ENCODE assay signal across 21 mouse cellular contexts in genomic region chr7:120969221-120969620, GRCm38 (mm10). TPM values are rescaled to one million over a fixed set of nuclear protein-coding genes. Genes with fewer than 3 reads are reported as not detected.
DNase-seq lines count a peak whose midpoint lies in the region; ATAC-seq and TF ChIP-seq lines count a peak whose summit lies in the region.
"Had no signal": no experiment of that assay in that cellular context is flagged by ENCODE, and none has a peak within 500 bp of the region (broad histone marks: within the 10 kb centered on the region; RNA-seq: fewer than 3 reads in every experiment).

No protein-coding gene starts in this region.

- DNase-seq in heart, adult 2 months = no peak
- DNase-seq in MEL (ENCODE audit: low read depth, low spot score) = peak; percentile 64
- no peak for DNase-seq in liver, postnatal 0 days
- DNase-seq in layer of hippocampus, postnatal 10 days (ENCODE audit: low spot score in 2 of 2) = no peak
- DNase-seq in kidney, adult 11 months = no peak
- DNase-seq: adrenal gland, postnatal 25 days; cerebellum, adult 9-10 months; lung, adult 2 months; retina, postnatal 1 day; thymus, postnatal 14 days had no signal

- H3K27ac ChIP-seq in heart, embryonic 13.5 days (replicated peaks) = no peak overlapping the region
- no peak overlapping the region for H3K27ac ChIP-seq in heart, adult 2 months
- peak overlapping the region; percentile 35; the same call in 1 of the 2 replicates for H3K27ac ChIP-seq in MEL (ENCODE audit: control insufficient read depth, low read depth, low read length)
- no peak overlapping the region for H3K27ac ChIP-seq in intestine, embryonic 16.5 days (ENCODE audit: low read length)
- H3K27ac ChIP-seq in liver, postnatal 0 days (ENCODE audit: low read depth) = peak overlapping the region; percentile 56
- H3K27ac ChIP-seq: forebrain, embryonic 12.5 days; hindbrain, embryonic 10.5 days; limb, embryonic 10.5 days had no signal

- no peak overlapping the region for H3K9ac ChIP-seq in heart, embryonic 13.5 days
- H3K9ac ChIP-seq in heart, adult 2 months (ENCODE audit: low read depth, low read length) = no peak overlapping the region
- no peak overlapping the region for H3K9ac ChIP-seq in MEL (ENCODE audit: control insufficient read depth, low read depth, low read length, poor library complexity, severe bottlenecking)
- no peak overlapping the region for H3K9ac ChIP-seq in intestine, embryonic 16.5 days (ENCODE audit: low read depth, low read length)
- no peak overlapping the region; the same call in 1 of the 2 replicates for H3K9ac ChIP-seq in liver, postnatal 0 days (replicated peaks)
- H3K9ac ChIP-seq: forebrain, embryonic 12.5 days had no signal

- no peak for TF ChIP-seq CTCF in heart, adult 2 months (IDR thresholded peaks at IDR 0.05)
- TF ChIP-seq CTCF in MEL (IDR thresholded peaks at IDR 0.05 in 2 of 3, conservative IDR thresholded peaks at IDR 0.05 in 1 of 3; ENCODE audit: control insufficient read depth in 1 of 3, insufficient read depth in 1 of 3, low read depth in 2 of 3, low read length in 3 of 3, poor library complexity in 1 of 3, severe bottlenecking in 1 of 3) = no peak
- TF ChIP-seq CTCF in liver, postnatal 0 days (IDR thresholded peaks at IDR 0.05; ENCODE audit: low read depth) = no peak

- H3K27me3 ChIP-seq in heart, embryonic 13.5 days (replicated peaks) = no peaks in the 10 kb centered on the region
- no peaks in the 10 kb centered on the region for H3K27me3 ChIP-seq in heart, adult 2 months (ENCODE audit: control insufficient read depth, insufficient read depth, low read length)
- H3K27me3 ChIP-seq in MEL (ENCODE audit: control insufficient read depth in 1 of 2, insufficient read depth in 2 of 2, low read length in 2 of 2) = no peaks in the 10 kb centered on the region
- H3K27me3 ChIP-seq in intestine, embryonic 16.5 days (replicated peaks; ENCODE audit: control insufficient read depth, insufficient read depth, low read length) = no peaks in the 10 kb centered on the region
- no peaks in the 10 kb centered on the region for H3K27me3 ChIP-seq in liver, postnatal 0 days (ENCODE audit: insufficient read depth, low read length)
- H3K27me3 ChIP-seq: CH12.LX; forebrain, embryonic 12.5 days had no signal

- TF ChIP-seq POLR2A in heart, adult 2 months (IDR thresholded peaks at IDR 0.05; ENCODE audit: insufficient read depth, low read depth, low read length) = no peak
- no peak for TF ChIP-seq POLR2A in MEL (IDR thresholded peaks at IDR 0.05; ENCODE audit: control insufficient read depth in 1 of 2, insufficient read depth in 1 of 2, low read depth in 1 of 2, low read length in 2 of 2, poor library complexity in 1 of 2)

- no peaks in the 10 kb centered on the region for H3K79me2 ChIP-seq in heart, adult 2 months (replicated peaks; ENCODE audit: control insufficient read depth, insufficient read depth, low read length)
- H3K79me2 ChIP-seq in MEL (ENCODE audit: control insufficient read depth, insufficient read depth, low read length, poor library complexity) = peaks cover 3% of the 10 kb centered on the region

- peak overlapping the region; percentile 33 for H3K4me2 ChIP-seq in heart, embryonic 13.5 days
- no peak overlapping the region for H3K4me2 ChIP-seq in intestine, embryonic 16.5 days (ENCODE audit: low read depth, low read length)
- peak overlapping the region; percentile 53 for H3K4me2 ChIP-seq in liver, postnatal 0 days (ENCODE audit: low read depth, low read length)
- H3K4me2 ChIP-seq: forebrain, embryonic 12.5 days had no signal

- H3K36me3 ChIP-seq in heart, embryonic 13.5 days = peaks cover 27% of the 10 kb centered on the region
- H3K36me3 ChIP-seq in heart, adult 2 months (ENCODE audit: control insufficient read depth, insufficient read depth, low read length) = no peaks in the 10 kb centered on the region; the same call in none of the 2 replicates
- peaks cover 5 to 16% of the 10 kb centered on the region in 2 experiments for H3K36me3 ChIP-seq in MEL (ENCODE audit: control insufficient read depth in 1 of 2, insufficient read depth in 2 of 2, low read length in 2 of 2)
- peaks cover 6% of the 10 kb centered on the region; the same call in 1 of the 2 replicates for H3K36me3 ChIP-seq in intestine, embryonic 16.5 days (ENCODE audit: control insufficient read depth, insufficient read depth, low read length)
- peaks cover 9% of the 10 kb centered on the region for H3K36me3 ChIP-seq in liver, postnatal 0 days (replicated peaks; ENCODE audit: insufficient read depth, low read length)

- no peaks in the 10 kb centered on the region for H3K9me3 ChIP-seq in heart, embryonic 13.5 days
- H3K9me3 ChIP-seq in MEL (replicated peaks; ENCODE audit: insufficient read depth, low read length) = no peaks in the 10 kb centered on the region
- no peaks in the 10 kb centered on the region for H3K9me3 ChIP-seq in intestine, embryonic 16.5 days (ENCODE audit: control insufficient read depth, low read length)
- no peaks in the 10 kb centered on the region for H3K9me3 ChIP-seq in liver, postnatal 0 days (ENCODE audit: low read length)
- H3K9me3 ChIP-seq: forebrain, embryonic 12.5 days; hindbrain, embryonic 10.5 days; limb, embryonic 10.5 days had no signal

- TF ChIP-seq RAD21 in MEL (IDR thresholded peaks at IDR 0.05; ENCODE audit: low read depth, low read length) = no peak

- no peak for TF ChIP-seq EP300 in heart, adult 2 months (IDR thresholded peaks at IDR 0.05; ENCODE audit: insufficient read depth, low read depth, low read length)
- TF ChIP-seq EP300 in MEL (IDR thresholded peaks at IDR 0.05; ENCODE audit: low read depth in 1 of 2, low read length in 2 of 2) = peak; percentile 34 to 44; a peak in 1 of 4 replicates
- peak; percentile 84 for TF ChIP-seq EP300 in liver, postnatal 0 days (IDR thresholded peaks at IDR 0.05; ENCODE audit: low read depth)

- peaks cover 32% of the 10 kb centered on the region for H3K4me1 ChIP-seq in heart, embryonic 13.5 days
- peaks cover 3% of the 10 kb centered on the region for H3K4me1 ChIP-seq in heart, adult 2 months (ENCODE audit: control insufficient read depth, insufficient read depth, low read length)
- H3K4me1 ChIP-seq in MEL (ENCODE audit: control insufficient read depth in 1 of 2, insufficient read depth in 2 of 2, low read length in 2 of 2) = peaks cover 12 to 16% of the 10 kb centered on the region in 2 experiments
- H3K4me1 ChIP-seq in intestine, embryonic 16.5 days (ENCODE audit: control insufficient read depth, insufficient read depth, low read length) = peaks cover 5% of the 10 kb centered on the region; the same call in 1 of the 2 replicates
- H3K4me1 ChIP-seq in liver, postnatal 0 days (ENCODE audit: insufficient read depth) = peaks cover 15% of the 10 kb centered on the region
- H3K4me1 ChIP-seq: forebrain, embryonic 12.5 days; limb, embryonic 10.5 days had no signal

- 61% methylated on average over 7 of the region's 7 CpGs for WGBS in heart, embryonic 13.5 days
- WGBS in heart, adult 2 months = 77% methylated on average over 7 of the region's 7 CpGs
- 62% methylated on average over 7 of the region's 7 CpGs for WGBS in intestine, embryonic 16.5 days
- 47% methylated on average over 7 of the region's 7 CpGs for WGBS in liver, postnatal 0 days (ENCODE audit: insufficient replicate concordance)

- H3K4me3 ChIP-seq in heart, embryonic 13.5 days = no peak overlapping the region; the same call in 1 of the 2 replicates
- H3K4me3 ChIP-seq in heart, adult 2 months = no peak overlapping the region
- no peak overlapping the region for H3K4me3 ChIP-seq in MEL (ENCODE audit: control insufficient read depth in 1 of 2, insufficient read depth in 1 of 2, low read depth in 2 of 2, low read length in 2 of 2)
- no peak overlapping the region for H3K4me3 ChIP-seq in intestine, embryonic 16.5 days (ENCODE audit: low read length)
- H3K4me3 ChIP-seq in liver, postnatal 0 days (ENCODE audit: low read depth, low read length) = no peak overlapping the region
- H3K4me3 ChIP-seq: forebrain, embryonic 12.5 days; hindbrain, embryonic 10.5 days; limb, embryonic 10.5 days had no signal

- ATAC-seq in heart, embryonic 13.5 days (ENCODE audit: extremely low read depth, insufficient number of reproducible peaks, low FRiP score, low TSS enrichment) = no peak
- ATAC-seq in intestine, embryonic 16.5 days = 0 out of 2 replicates have a peak, but pooled peaks have one; percentile 50
- peak; percentile 92 for ATAC-seq in liver, postnatal 0 days
- ATAC-seq: midbrain, embryonic 16.5 days had no signal

- intact Hi-C loops in heart, adult 2 months (cut with DNase I) = no loop called here

RNA-seq across cellular contexts. Expression of gene Cdr2, which starts 12.9 kb away (rescaled TPM):
- 11.4 and 13.6 TPM in 2 replicates for polyA plus RNA-seq in heart, embryonic 13.5 days (2015; fragmentation: Nextera tagmentation; extraction: Ambion mirVana)
- total RNA-seq in heart, adult 2 months (2021) = 10 to 100 TPM in 1 of 2 experiments, 1 to 10 TPM in 1; 8.8 to 34.9 TPM
- polyA plus RNA-seq in heart, adult 2 months (2012; rRNA removed) = 11.0 TPM in 2 replicates
- 12.9 and 15.8 TPM in 2 replicates for total RNA-seq in MEL (2012; rRNA removed)
- polyA plus RNA-seq in MEL (2012; ENCODE audit: insufficient read depth in 1 of 2, insufficient read length in 2 of 2, low read depth in 1 of 2, low replicate concordance in 2 of 2, missing spikeins in 1 of 2) = 10 to 100 TPM in 1 of 2 experiments, not detected in 1; 17.4 TPM
- polyA plus RNA-seq in intestine, embryonic 16.5 days (2015; fragmentation: Nextera tagmentation; extraction: Ambion mirVana) = 15.7 and 19.8 TPM in 2 replicates
- polyA plus RNA-seq in liver, postnatal 0 days (2015; fragmentation: Nextera tagmentation; extraction: Ambion mirVana) = 18.1 and 21.2 TPM in 2 replicates
- 1 to 10 TPM; 3.1 to 3.9 TPM for total RNA-seq in layer of hippocampus, postnatal 10 days (2021)

RNA-seq across cellular contexts. Expression of gene Mfsd13b, which starts 13.1 kb away (rescaled TPM):
- polyA plus RNA-seq in heart, embryonic 13.5 days (2015; fragmentation: Nextera tagmentation; extraction: Ambion mirVana) = 0.12 TPM in 1 of 2 replicates, not detected in the other
- total RNA-seq in heart, adult 2 months (2021) = not detected
- 0.47 TPM in 1 of 2 replicates, not detected in the other for polyA plus RNA-seq in heart, adult 2 months (2012; rRNA removed)
- total RNA-seq in MEL (2012; rRNA removed) = not detected in 2 replicates
- polyA plus RNA-seq in MEL (2012; ENCODE audit: insufficient read depth in 1 of 2, insufficient read length in 2 of 2, low read depth in 1 of 2, low replicate concordance in 2 of 2, missing spikeins in 1 of 2) = under 1 TPM in 1 of 2 experiments, not detected in 1; 0.17 TPM
- polyA plus RNA-seq in intestine, embryonic 16.5 days (2015; fragmentation: Nextera tagmentation; extraction: Ambion mirVana) = 0.38 and 0.99 TPM in 2 replicates
- polyA plus RNA-seq in liver, postnatal 0 days (2015; fragmentation: Nextera tagmentation; extraction: Ambion mirVana) = 0.08 TPM in 1 of 2 replicates, not detected in the other
- under 1 TPM; 0.27 to 0.40 TPM for total RNA-seq in layer of hippocampus, postnatal 10 days (2021)
- total RNA-seq: CH12.LX; gastrocnemius, postnatal 4 days; megakaryocyte, adult 5-6 weeks had no signal
- polyA plus RNA-seq: embryonic facial prominence, embryonic 14.5 days; kidney, embryonic 14.5 days had no signal

RNA-seq across cellular contexts. Expression of gene Polr3e, which starts 51.7 kb away (rescaled TPM):
- 21.8 and 22.4 TPM in 2 replicates for polyA plus RNA-seq in heart, embryonic 13.5 days (2015; fragmentation: Nextera tagmentation; extraction: Ambion mirVana)
- 1 to 10 TPM; 8.0 to 8.3 TPM for total RNA-seq in heart, adult 2 months (2021)
- 6.1 and 8.5 TPM in 2 replicates for polyA plus RNA-seq in heart, adult 2 months (2012; rRNA removed)
- 39.1 and 39.4 TPM in 2 replicates for total RNA-seq in MEL (2012; rRNA removed)
- 10 to 100 TPM in 1 of 2 experiments, not detected in 1; 50.1 TPM for polyA plus RNA-seq in MEL (2012; ENCODE audit: insufficient read depth in 1 of 2, insufficient read length in 2 of 2, low read depth in 1 of 2, low replicate concordance in 2 of 2, missing spikeins in 1 of 2)
- polyA plus RNA-seq in intestine, embryonic 16.5 days (2015; fragmentation: Nextera tagmentation; extraction: Ambion mirVana) = 37.5 and 37.9 TPM in 2 replicates
- 8.5 and 9.3 TPM in 2 replicates for polyA plus RNA-seq in liver, postnatal 0 days (2015; fragmentation: Nextera tagmentation; extraction: Ambion mirVana)
- total RNA-seq in layer of hippocampus, postnatal 10 days (2021) = 10 to 100 TPM; 31.3 to 32.0 TPM

Comparison
In these comparisons a context has a peak if more than half of its experiments do, and no peak if none do; other contexts are left out.
1. H3K27ac ChIP-seq: peak in MEL (single experiment) and liver, postnatal 0 days (single experiment); none in heart, embryonic 13.5 days (single experiment), heart, adult 2 months (single experiment) and intestine, embryonic 16.5 days (single experiment).